Mouse (Mus musculus): ENCODE results near the gene Hhatl. TPM values are rescaled to one million over a fixed set of nuclear protein-coding genes. Genes with fewer than 3 reads are reported as not detected.

Hhatl gene
- polyA plus RNA-seq, 1 experiment from 2014 or later, result 2.1 TPM

DNA sequence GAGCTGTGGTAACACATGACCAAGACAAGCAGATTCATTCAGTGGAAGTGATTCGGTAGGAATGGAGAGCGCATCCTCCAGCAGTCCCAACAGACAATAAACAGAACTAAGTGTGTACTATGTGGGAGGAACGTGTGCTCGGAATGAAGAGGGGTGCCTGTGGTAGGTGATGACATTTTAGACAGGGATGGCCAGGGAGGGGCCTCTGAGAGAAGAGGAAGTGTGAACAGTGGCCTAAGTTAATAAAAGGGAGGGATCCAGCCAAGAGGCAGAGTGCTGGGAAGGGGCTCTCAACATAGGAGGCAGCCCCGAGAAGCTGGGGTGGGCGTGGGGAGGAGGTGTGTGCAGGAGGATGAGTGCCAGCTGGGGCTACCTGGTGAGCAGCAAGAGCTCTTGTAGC lies 36.0 kb upstream of the Hhatl start:
- Histone ChIP-seq H3K36me3 (ENCODE audit: control insufficient read depth, insufficient read depth, low read length) (no peaks in the 10 kb centered on the region), H3K4me3 (ENCODE audit: low read length) (no peak overlapping the region), H3K9ac (ENCODE audit: low read depth, low read length) (no peak overlapping the region), H3K4me2 (ENCODE audit: low read depth, low read length) (no peak overlapping the region), H3K27me3 (replicated peaks; ENCODE audit: control insufficient read depth, insufficient read depth, low read length) (no peaks in the 10 kb centered on the region), H3K4me1 (ENCODE audit: control insufficient read depth, insufficient read depth, low read length) (no peaks in the 10 kb centered on the region), H3K9me3 (ENCODE audit: control insufficient read depth, low read length) (no peaks in the 10 kb centered on the region), H3K27ac (ENCODE audit: low read length) (no peak overlapping the region)
- no peak for ATAC-seq
- WGBS, result 63% methylated on average over 6 of the region's 6 CpGs

DNA sequence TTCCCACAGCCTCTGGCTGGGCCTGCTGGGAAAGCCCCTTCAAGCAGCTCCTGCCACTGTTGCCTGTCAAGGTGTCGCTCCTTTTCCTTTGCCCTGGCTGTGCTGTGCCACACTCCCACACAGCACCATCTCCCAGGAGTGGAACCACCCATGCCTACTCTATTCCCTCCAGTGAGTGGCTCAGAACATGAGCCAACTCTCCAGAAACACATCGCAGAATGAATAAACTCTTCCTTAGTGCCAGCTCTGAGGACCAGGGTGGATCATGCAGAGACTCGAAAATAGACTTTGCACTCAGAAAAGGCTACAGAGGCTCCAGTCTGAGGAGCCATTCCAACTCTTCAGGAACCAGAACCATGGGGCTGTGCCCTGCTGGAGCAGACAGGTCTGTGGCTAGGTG lies 34.0 kb upstream of the Hhatl start:
- no peak for ATAC-seq
- no peak overlapping the region for H3K4me3 ChIP-seq (ENCODE audit: low read length)
- no peaks in the 10 kb centered on the region for H3K27me3 ChIP-seq (replicated peaks; ENCODE audit: control insufficient read depth, insufficient read depth, low read length)
- no peak overlapping the region for H3K27ac ChIP-seq (ENCODE audit: low read length)
- no peaks in the 10 kb centered on the region for H3K9me3 ChIP-seq (ENCODE audit: control insufficient read depth, low read length)
- no peaks in the 10 kb centered on the region for H3K4me1 ChIP-seq (ENCODE audit: control insufficient read depth, insufficient read depth, low read length)
- 89% methylated on average over 3 of the region's 3 CpGs for WGBS
- no peaks in the 10 kb centered on the region for H3K36me3 ChIP-seq (ENCODE audit: control insufficient read depth, insufficient read depth, low read length)
- H3K9ac ChIP-seq (ENCODE audit: low read depth, low read length), result no peak overlapping the region
- no peak overlapping the region for H3K4me2 ChIP-seq (ENCODE audit: low read depth, low read length)

DNA sequence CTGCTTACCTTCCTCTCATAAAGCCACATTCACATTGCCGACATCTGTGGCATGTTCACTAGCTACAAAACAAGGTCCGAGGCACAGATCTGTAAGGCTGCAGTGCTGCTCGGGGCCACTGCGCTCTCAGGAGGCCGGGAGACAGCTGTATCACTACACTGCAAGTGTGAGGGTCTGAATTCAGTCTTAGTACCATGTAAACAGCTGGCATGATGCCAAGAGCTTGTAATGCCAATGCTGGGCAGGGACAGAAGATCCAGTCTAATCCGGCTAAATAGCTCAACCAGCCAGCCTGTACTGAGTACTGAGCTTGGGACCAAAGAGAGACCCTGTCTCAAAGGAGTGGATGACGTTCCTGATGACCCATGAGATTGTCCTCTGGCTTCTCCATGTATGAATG lies 31.7 kb upstream of the Hhatl start:
- Histone ChIP-seq H3K4me2 (ENCODE audit: low read depth, low read length) (no peak overlapping the region), H3K27ac (ENCODE audit: low read length) (no peak overlapping the region), H3K4me1 (ENCODE audit: control insufficient read depth, insufficient read depth, low read length) (no peaks in the 10 kb centered on the region), H3K27me3 (replicated peaks; ENCODE audit: control insufficient read depth, insufficient read depth, low read length) (no peaks in the 10 kb centered on the region), H3K36me3 (ENCODE audit: control insufficient read depth, insufficient read depth, low read length) (no peaks in the 10 kb centered on the region), H3K4me3 (ENCODE audit: low read length) (no peak overlapping the region), H3K9me3 (ENCODE audit: control insufficient read depth, low read length) (no peaks in the 10 kb centered on the region), H3K9ac (ENCODE audit: low read depth, low read length) (no peak overlapping the region)
- no peak for ATAC-seq
- WGBS, result 71% methylated on average over 7 of the region's 7 CpGs

GRCm38 (mm10) chr9:121823051-121823450 lies 30.7 kb upstream of the Hhatl start:
- Histone ChIP-seq H3K4me3 (ENCODE audit: low read length) (no peak overlapping the region), H3K9ac (ENCODE audit: low read depth, low read length) (no peak overlapping the region), H3K9me3 (ENCODE audit: control insufficient read depth, low read length) (no peaks in the 10 kb centered on the region), H3K27me3 (replicated peaks; ENCODE audit: control insufficient read depth, insufficient read depth, low read length) (no peaks in the 10 kb centered on the region), H3K4me2 (ENCODE audit: low read depth, low read length) (no peak overlapping the region), H3K27ac (ENCODE audit: low read length) (no peak overlapping the region), H3K36me3 (ENCODE audit: control insufficient read depth, insufficient read depth, low read length) (no peaks in the 10 kb centered on the region), H3K4me1 (ENCODE audit: control insufficient read depth, insufficient read depth, low read length) (no peaks in the 10 kb centered on the region)
- ATAC-seq, result no peak
- 91% methylated on average over 1 of the region's 1 CpGs for WGBS

- Histone ChIP-seq H3K4me2 (ENCODE audit: low read depth, low read length) (no peak overlapping the region), H3K9ac (ENCODE audit: low read depth, low read length) (no peak overlapping the region), H3K27ac (ENCODE audit: low read length) (no peak overlapping the region), H3K9me3 (ENCODE audit: control insufficient read depth, low read length) (no peaks in the 10 kb centered on the region), H3K36me3 (ENCODE audit: control insufficient read depth, insufficient read depth, low read length) (no peaks in the 10 kb centered on the region), H3K4me3 (ENCODE audit: low read length) (no peak overlapping the region), H3K4me1 (ENCODE audit: control insufficient read depth, insufficient read depth, low read length) (no peaks in the 10 kb centered on the region), H3K27me3 (replicated peaks; ENCODE audit: control insufficient read depth, insufficient read depth, low read length) (no peaks in the 10 kb centered on the region)
- ATAC-seq, result peak; percentile 48
- WGBS, result 69% methylated on average over 6 of the region's 6 CpGs
Measured at GRCm38 (mm10) chr9:121822585-121822991, 30.3 kb upstream of the Hhatl start.

DNA sequence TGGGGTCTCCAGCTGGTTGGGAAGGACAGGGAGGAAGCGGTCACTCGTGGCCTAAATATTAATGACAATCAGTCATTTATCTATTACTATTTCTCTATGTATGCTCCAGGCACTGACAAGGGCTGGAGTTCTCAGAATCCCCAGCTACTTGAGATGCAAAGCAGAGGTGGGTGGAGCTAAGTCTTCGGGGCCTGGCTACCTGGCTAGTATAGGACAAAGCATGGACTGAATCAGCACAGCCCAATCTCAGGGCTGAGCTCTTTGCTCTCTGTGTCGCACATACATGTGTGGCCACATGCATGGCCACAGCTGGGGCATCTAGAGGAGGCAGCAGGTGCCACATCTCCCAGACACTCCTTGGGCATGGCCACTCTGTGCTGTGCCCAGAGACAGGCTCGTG lies 28.5 kb upstream of the Hhatl start:
- no peaks in the 10 kb centered on the region for H3K9me3 ChIP-seq (ENCODE audit: control insufficient read depth, low read length)
- no peak overlapping the region for H3K4me3 ChIP-seq (ENCODE audit: low read length)
- no peak overlapping the region for H3K9ac ChIP-seq (ENCODE audit: low read depth, low read length)
- H3K36me3 ChIP-seq (ENCODE audit: control insufficient read depth, insufficient read depth, low read length), result no peaks in the 10 kb centered on the region
- H3K27ac ChIP-seq (ENCODE audit: low read length), result no peak overlapping the region
- no peak overlapping the region for H3K4me2 ChIP-seq (ENCODE audit: low read depth, low read length)
- H3K27me3 ChIP-seq (replicated peaks; ENCODE audit: control insufficient read depth, insufficient read depth, low read length), result no peaks in the 10 kb centered on the region
- no peaks in the 10 kb centered on the region for H3K4me1 ChIP-seq (ENCODE audit: control insufficient read depth, insufficient read depth, low read length)
- ATAC-seq, result no peak
- 72% methylated on average over 5 of the region's 5 CpGs for WGBS

DNA sequence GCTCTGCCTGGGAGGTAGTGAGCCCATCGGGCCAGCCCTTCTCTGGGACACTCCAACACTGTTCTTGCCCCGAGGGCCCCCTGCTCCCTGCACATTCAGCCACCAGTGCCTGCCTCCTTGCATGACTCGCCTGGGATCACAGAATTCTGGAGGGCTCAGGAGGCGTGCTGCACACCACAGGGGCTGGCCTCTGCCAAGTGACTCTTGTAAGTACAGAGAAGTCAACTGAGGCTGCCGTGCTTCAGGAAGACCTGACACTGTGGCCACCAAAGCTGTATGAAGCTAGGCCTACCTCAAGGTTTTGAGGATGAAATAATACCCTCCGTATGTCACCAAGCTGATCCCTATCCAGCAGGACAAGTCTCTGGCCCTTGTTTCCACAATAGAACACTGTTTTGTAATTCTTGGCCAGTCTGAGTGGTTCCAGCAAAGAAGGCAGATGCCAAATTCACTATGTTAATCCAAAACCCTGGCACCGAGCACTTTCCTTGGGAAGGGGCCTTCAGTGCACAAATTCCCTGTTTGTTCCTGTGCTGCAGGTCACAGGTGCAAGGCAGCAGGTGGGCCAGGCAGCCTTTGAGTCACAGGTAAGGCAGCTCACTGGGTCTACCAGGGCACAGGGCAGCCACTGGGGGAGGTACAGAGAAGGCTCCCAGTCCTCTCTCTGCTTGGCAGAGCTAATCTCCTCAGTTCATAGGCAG lies 27.6 kb upstream of the Hhatl start:
- Histone ChIP-seq H3K9me3 (ENCODE audit: control insufficient read depth, low read length) (no peaks in the 10 kb centered on the region), H3K4me2 (ENCODE audit: low read depth, low read length) (no peak overlapping the region), H3K9ac (ENCODE audit: low read depth, low read length) (no peak overlapping the region), H3K27ac (ENCODE audit: low read length) (no peak overlapping the region), H3K27me3 (replicated peaks; ENCODE audit: control insufficient read depth, insufficient read depth, low read length) (no peaks in the 10 kb centered on the region), H3K36me3 (ENCODE audit: control insufficient read depth, insufficient read depth, low read length) (no peaks in the 10 kb centered on the region), H3K4me3 (ENCODE audit: low read length) (no peak overlapping the region), H3K4me1 (ENCODE audit: control insufficient read depth, insufficient read depth, low read length) (no peaks in the 10 kb centered on the region)
- 49% methylated on average over 7 of the region's 7 CpGs for WGBS
- ATAC-seq, result no peak

DNA sequence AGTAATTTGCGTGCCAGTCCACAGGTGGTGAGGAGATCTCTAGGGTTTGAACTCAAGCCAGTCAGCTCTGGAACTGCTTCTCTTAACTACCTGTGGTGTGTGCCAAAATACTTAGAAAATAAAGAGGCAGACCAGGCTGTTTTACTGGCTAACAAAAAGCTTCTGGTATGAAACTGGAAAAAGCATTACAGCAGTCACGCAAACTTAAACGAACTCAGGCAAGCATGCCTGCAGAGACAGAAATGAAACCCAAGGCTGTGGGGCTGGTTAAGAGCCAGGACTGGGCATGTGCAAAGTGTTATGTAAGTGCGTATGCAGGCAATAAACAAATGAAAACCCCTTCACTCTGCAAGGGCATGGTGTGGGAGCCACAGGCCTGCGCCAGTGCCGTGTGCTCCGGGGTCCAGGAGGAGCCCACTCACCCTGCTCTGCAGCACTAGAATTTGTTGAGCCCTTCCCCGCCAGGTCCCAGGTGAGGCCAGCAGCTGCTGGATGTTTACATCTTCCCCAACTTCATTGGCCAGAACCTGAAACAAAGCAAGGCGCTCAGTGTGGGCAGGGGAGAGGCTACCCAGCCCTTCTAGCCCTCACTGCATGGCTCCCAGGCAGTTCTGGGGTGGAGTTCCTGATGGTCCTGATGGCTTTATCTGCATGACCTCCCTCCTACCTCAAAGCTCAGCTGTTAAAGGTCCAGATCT lies 26.9 kb upstream of the Hhatl start:
- no peak overlapping the region for H3K9ac ChIP-seq (ENCODE audit: low read depth, low read length)
- 45% methylated on average over 9 of the region's 9 CpGs for WGBS

DNA sequence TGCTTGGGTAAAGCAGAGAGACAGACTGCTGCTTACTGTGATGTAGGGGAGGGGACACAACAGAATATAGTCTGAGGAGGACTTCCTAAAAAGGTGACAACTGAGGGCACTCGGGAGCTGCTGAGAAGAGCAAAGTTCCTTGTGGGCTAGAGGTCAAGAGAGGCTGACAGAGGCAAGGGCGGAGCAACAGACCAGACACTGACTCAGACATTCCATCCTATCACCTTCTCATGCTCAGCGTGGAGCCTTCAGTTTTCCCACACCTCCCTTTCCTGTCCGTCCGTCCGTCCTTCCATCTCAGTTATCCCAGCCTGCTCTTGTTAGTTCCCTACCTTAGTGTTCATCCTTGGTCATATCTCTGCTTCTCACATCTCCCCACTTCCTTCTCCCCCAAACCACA lies 22.9 kb upstream of the Hhatl start:
- no peaks in the 10 kb centered on the region for H3K27me3 ChIP-seq (replicated peaks; ENCODE audit: control insufficient read depth, insufficient read depth, low read length)

More for the DNA sequence above, 26.9 kb upstream of the Hhatl start:
- Histone ChIP-seq H3K27ac (ENCODE audit: low read length) (no peak overlapping the region), H3K4me2 (ENCODE audit: low read depth, low read length) (no peak overlapping the region), H3K4me1 (ENCODE audit: control insufficient read depth, insufficient read depth, low read length) (no peaks in the 10 kb centered on the region), H3K36me3 (ENCODE audit: control insufficient read depth, insufficient read depth, low read length) (no peaks in the 10 kb centered on the region), H3K9me3 (ENCODE audit: control insufficient read depth, low read length) (no peaks in the 10 kb centered on the region), H3K4me3 (ENCODE audit: low read length) (no peak overlapping the region), H3K27me3 (replicated peaks; ENCODE audit: control insufficient read depth, insufficient read depth, low read length) (no peaks in the 10 kb centered on the region)
- ATAC-seq, result no peak

More for the DNA sequence above, 22.9 kb upstream of the Hhatl start:
- Histone ChIP-seq H3K9ac (ENCODE audit: low read depth, low read length) (no peak overlapping the region), H3K4me3 (ENCODE audit: low read length) (no peak overlapping the region), H3K4me2 (ENCODE audit: low read depth, low read length) (no peak overlapping the region), H3K9me3 (ENCODE audit: control insufficient read depth, low read length) (no peaks in the 10 kb centered on the region), H3K4me1 (ENCODE audit: control insufficient read depth, insufficient read depth, low read length) (peaks cover 3% of the 10 kb centered on the region; the same call in 1 of the 2 replicates), H3K36me3 (ENCODE audit: control insufficient read depth, insufficient read depth, low read length) (no peaks in the 10 kb centered on the region), H3K27ac (ENCODE audit: low read length) (no peak overlapping the region)
- 53% methylated on average over 6 of the region's 6 CpGs for WGBS
- ATAC-seq, result no peak

Measured in intestine, embryonic 16.5 days (tissue).